Mouse (Mus musculus): ENCODE measurements around the gene Plppr1.

- TF ChIP-seq USF1 (IDR thresholded peaks at IDR 0.05; ENCODE audit: low read depth, low read length) (no peak), BHLHE40 (IDR thresholded peaks at IDR 0.05; ENCODE audit: borderline replicate concordance, low read depth, low read length) (no peak), POLR2A (IDR thresholded peaks at IDR 0.05; ENCODE audit: control insufficient read depth in 1 of 2, insufficient read depth in 1 of 2, low read depth in 1 of 2, low read length in 2 of 2, poor library complexity in 1 of 2) (no peak), USF2 (IDR thresholded peaks at IDR 0.05; ENCODE audit: borderline replicate concordance in 1 of 2, insufficient read depth in 1 of 2, low read depth in 1 of 2, low read length in 2 of 2) (no peak), POLR2AphosphoS2 (IDR thresholded peaks at IDR 0.05; ENCODE audit: low read length) (no peak)
Measured at GRCm38 (mm10) chr4:49016701-49017100, 42.4 kb upstream of the Plppr1 start.

All from MEL (cell line).